Mouse (Mus musculus) kidney, adult 11 months (tissue): Measurements from ENCODE around the gene Best1.

Experiments
- DNase-seq: peaks from one replicate; pipeline ENCODE4 v3.0.0; 2022

Gene Best1

GRCm38 (mm10) chr19:9989884-9990256, 11.6 kb downstream of the Best1 start:
- no peak for DNase-seq

- DNase-seq = no peak
These were observed 12.1 kb downstream of the Best1 start for GRCm38 (mm10) chr19:9989171-9989883.

- DNase-seq = no peak
These were observed 13.8 kb downstream of the Best1 start for GRCm38 (mm10) chr19:9987593-9987992.

- DNase-seq = no peak
These were observed 14.2 kb downstream of the Best1 start for GRCm38 (mm10) chr19:9987192-9987591.

- no peak for DNase-seq
These were observed 15.5 kb downstream of the Best1 start for GRCm38 (mm10) chr19:9985900-9986421.

- DNase-seq = no peak
These were observed 16.1 kb downstream of the Best1 start for GRCm38 (mm10) chr19:9985190-9985899.

GRCm38 (mm10) chr19:9984111-9985055, 17.1 kb downstream of the Best1 start:
- DNase-seq = no peak

- DNase-seq = peak; percentile 72
These were observed 18.4 kb downstream of the Best1 start for GRCm38 (mm10) chr19:9982852-9983542.

- peak; percentile 95 for DNase-seq
These were observed 19.1 kb downstream of the Best1 start for GRCm38 (mm10) chr19:9982151-9982851.

- no peak for DNase-seq
These were observed 19.8 kb downstream of the Best1 start for GRCm38 (mm10) chr19:9981621-9982020.

- no peak for DNase-seq
These were observed 21.2 kb downstream of the Best1 start, which contains the start of gene Fth1 for GRCm38 (mm10) chr19:9980258-9980657. Gene Fth1 (plus strand): TSS chr19:9980598.

- no peak for DNase-seq
These were observed 22.3 kb downstream of the Best1 start for GRCm38 (mm10) chr19:9979156-9979555.

- peak; percentile 93 for DNase-seq
These were observed 22.9 kb downstream of the Best1 start for GRCm38 (mm10) chr19:9978431-9978951.

- DNase-seq = peak; percentile 82
These were observed 24.3 kb downstream of the Best1 start for GRCm38 (mm10) chr19:9977085-9977484.

- DNase-seq = peak; percentile 41
These were observed 26.6 kb downstream of the Best1 start for GRCm38 (mm10) chr19:9974853-9975252.

- no peak for DNase-seq
These were observed 33.2 kb downstream of the Best1 start for GRCm38 (mm10) chr19:9968081-9968787.

- DNase-seq = no peak
These were observed 35.2 kb downstream of the Best1 start for GRCm38 (mm10) chr19:9966096-9966867.

GRCm38 (mm10) chr19:9964205-9964916, 37.1 kb downstream of the Best1 start:
- DNase-seq = no peak

- DNase-seq = no peak
These were observed 40.7 kb downstream of the Best1 start for GRCm38 (mm10) chr19:9960769-9961168.
